Mouse (Mus musculus) CH12.LX (cell line): ENCODE measurements at regions not wholly inside any gene's neighbourhood (a gene's known extent, or its start where the extent isn't known, plus 50 kb on each side); places are given as distances from the start of the nearest gene placed in this dataset.

Experiments used
- CTCF ChIP-seq, 2 experiments: IDR thresholded peaks in 1 of 2; conservative IDR thresholded peaks in 1 of 2; 2 replicates each; pipeline ENCODE4 v1.5.1; 2011 to 2012; ENCODE audit warnings: low read depth in 2 of 2, low read length in 2 of 2, improper control_type of control experiment in 1 of 2, inconsistent platforms in 1 of 2, mild to moderate bottlenecking in 1 of 2, moderate library complexity in 1 of 2
- EP300 ChIP-seq: IDR thresholded peaks from 2 replicates; pipeline ENCODE4 v1.6.1; 2011; ENCODE audit warnings: low read length, improper control_type of control experiment
- GABPA ChIP-seq: IDR thresholded peaks from 2 replicates; pipeline ENCODE4 v1.6.1; 2012; ENCODE audit warnings: low read depth, low read length, improper control_type of control experiment, inconsistent platforms; ENCODE audit not compliant: insufficient replicate concordance
- HCFC1 ChIP-seq: IDR thresholded peaks from 2 replicates; pipeline ENCODE4 v1.6.1; 2012; ENCODE audit warnings: low read depth, mild to moderate bottlenecking, inconsistent platforms, low read length, improper control_type of control experiment
- JUND ChIP-seq: conservative IDR thresholded peaks from 2 replicates; pipeline ENCODE4 v1.6.1; 2011; ENCODE audit warnings: low read depth, low read length, improper control_type of control experiment
- MAFK ChIP-seq: IDR thresholded peaks from 2 replicates; pipeline ENCODE4 v1.6.1; 2011; ENCODE audit warnings: low read length, improper control_type of control experiment; ENCODE audit not compliant: insufficient replicate concordance
- NRF1 ChIP-seq: IDR thresholded peaks from 2 replicates; pipeline ENCODE4 v1.6.1; 2014; ENCODE audit warnings: low read depth, mild to moderate bottlenecking, inconsistent platforms, low read length, improper control_type of control experiment, moderate library complexity
- POLR2A ChIP-seq: IDR thresholded peaks from 2 replicates; pipeline ENCODE4 v1.6.1; 2011; ENCODE audit warnings: low read depth, mild to moderate bottlenecking, improper control_type of control experiment, low read length
- RAD21 ChIP-seq: IDR thresholded peaks from 2 replicates; pipeline ENCODE4 v1.6.1; 2011; ENCODE audit warnings: low read depth, mild to moderate bottlenecking, low read length, improper control_type of control experiment, moderate library complexity
- TBP ChIP-seq: conservative IDR thresholded peaks from 2 replicates; pipeline ENCODE4 v1.6.1; 2011; ENCODE audit warnings: low read depth, low read length, improper control_type of control experiment
- ZKSCAN1 ChIP-seq: IDR thresholded peaks from 2 replicates; pipeline ENCODE4 v1.6.1; 2012; ENCODE audit warnings: low read depth, inconsistent platforms, low read length, improper control_type of control experiment, borderline replicate concordance

DNA sequence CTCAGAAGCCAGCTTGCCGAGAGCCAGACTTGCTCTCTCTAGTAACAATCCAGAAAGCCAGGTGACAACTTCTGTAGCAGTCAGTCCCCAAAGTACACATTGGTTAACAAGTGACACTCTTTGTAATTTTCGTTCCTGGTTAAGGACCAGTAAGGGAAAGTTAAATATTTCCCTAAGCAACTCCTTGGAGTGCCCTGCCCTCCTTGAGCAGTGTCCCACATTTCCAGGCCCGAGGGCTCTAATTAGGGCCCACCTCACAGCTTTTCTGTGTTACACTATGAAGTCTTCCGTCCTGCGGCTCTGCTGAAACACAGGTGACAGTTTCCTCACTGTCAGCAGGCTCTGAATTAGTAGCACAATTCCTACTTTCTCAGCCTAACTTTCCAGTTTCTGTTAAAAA, 194.9 kb downstream of the Fam169b start:
- TF ChIP-seq MAFK = no peak
- TF ChIP-seq HCFC1 = no peak
- no peak for TF ChIP-seq TBP
- TF ChIP-seq EP300 = no peak
- no peak for TF ChIP-seq POLR2A
- TF ChIP-seq ZKSCAN1 = no peak
- no peak for TF ChIP-seq NRF1
- TF ChIP-seq CTCF (conservative IDR thresholded peaks at IDR 0.05 in 1 of 2, IDR thresholded peaks at IDR 0.05 in 1 of 2; ENCODE audit: low read depth in 2 of 2, low read length in 2 of 2) = no peak
- no peak for TF ChIP-seq JUND
- TF ChIP-seq RAD21 = no peak
- TF ChIP-seq GABPA = no peak
